Mouse (Mus musculus): Measurements from ENCODE around the gene 0610012G03Rik. TPM values are rescaled to one million over a fixed set of nuclear protein-coding genes. Genes with fewer than 3 reads are reported as not detected.

The 0610012G03Rik gene
- polyA plus RNA-seq, 1 experiment from 2014 or later: 115 TPM

GRCm38 (mm10) chr16:31905891-31906825 is 42.1 kb downstream of the 0610012G03Rik start:
- WGBS: 39% methylated on average over 20 of the region's 20 CpGs
- no peak overlapping the region; the same call in 1 of the 2 replicates for H3K9ac ChIP-seq (replicated peaks; ENCODE audit: low read length)
- H3K4me1 ChIP-seq (ENCODE audit: control insufficient read depth, insufficient read depth, low read length): peaks cover 9% of the 10 kb centered on the region
- H3K27ac ChIP-seq (replicated peaks; ENCODE audit: low read depth, low read length): 0 out of 2 replicates have a peak overlapping the region, but pooled peaks have one; percentile 20
- DNase-seq (peak; percentile 37), ATAC-seq (ENCODE audit: low FRiP score, low TSS enrichment) (no peak)
- no peaks in the 10 kb centered on the region for H3K27me3 ChIP-seq (ENCODE audit: control insufficient read depth, insufficient read depth, low read length)
- peak overlapping the region; percentile 41 for H3K4me2 ChIP-seq (ENCODE audit: low read length)
- H3K36me3 ChIP-seq (ENCODE audit: control insufficient read depth, insufficient read depth, low read length): no peaks in the 10 kb centered on the region
- H3K9me3 ChIP-seq (ENCODE audit: control insufficient read depth, low read length): no peaks in the 10 kb centered on the region
- no peak overlapping the region for H3K4me3 ChIP-seq (replicated peaks; ENCODE audit: low read depth, low read length)

GRCm38 (mm10) chr16:31905331-31905730 is 43.0 kb downstream of the 0610012G03Rik start:
- no peak overlapping the region for H3K4me3 ChIP-seq (replicated peaks; ENCODE audit: low read depth, low read length)
- no peak overlapping the region for H3K27ac ChIP-seq (replicated peaks; ENCODE audit: low read depth, low read length)
- WGBS: 78% methylated on average over 4 of the region's 4 CpGs
- H3K27me3 ChIP-seq (ENCODE audit: control insufficient read depth, insufficient read depth, low read length): no peaks in the 10 kb centered on the region
- H3K36me3 ChIP-seq (ENCODE audit: control insufficient read depth, insufficient read depth, low read length): no peaks in the 10 kb centered on the region
- peaks cover 9% of the 10 kb centered on the region for H3K4me1 ChIP-seq (ENCODE audit: control insufficient read depth, insufficient read depth, low read length)
- DNase-seq (no peak), ATAC-seq (ENCODE audit: low FRiP score, low TSS enrichment) (no peak)
- H3K4me2 ChIP-seq (ENCODE audit: low read length): no peak overlapping the region
- H3K9me3 ChIP-seq (ENCODE audit: control insufficient read depth, low read length): peaks cover under 1% of the 10 kb centered on the region; the same call in 1 of the 2 replicates
- no peak overlapping the region for H3K9ac ChIP-seq (replicated peaks; ENCODE audit: low read length)

- Histone ChIP-seq H3K4me3 (replicated peaks; ENCODE audit: low read depth, low read length) (no peak overlapping the region), H3K4me1 (ENCODE audit: control insufficient read depth, insufficient read depth, low read length) (peaks cover 14% of the 10 kb centered on the region), H3K27ac (replicated peaks; ENCODE audit: low read depth, low read length) (no peak overlapping the region), H3K27me3 (ENCODE audit: control insufficient read depth, insufficient read depth, low read length) (no peaks in the 10 kb centered on the region), H3K9ac (replicated peaks; ENCODE audit: low read length) (no peak overlapping the region), H3K36me3 (ENCODE audit: control insufficient read depth, insufficient read depth, low read length) (no peaks in the 10 kb centered on the region), H3K4me2 (ENCODE audit: low read length) (no peak overlapping the region), H3K9me3 (ENCODE audit: control insufficient read depth, low read length) (peaks cover 3% of the 10 kb centered on the region; the same call in 1 of the 2 replicates)
- 89% methylated on average over 8 of the region's 8 CpGs for WGBS
- no peak for ATAC-seq (ENCODE audit: low FRiP score, low TSS enrichment)
- DNase-seq: no peak
Observed at GRCm38 (mm10) chr16:31903239-31903638, 45.1 kb downstream of the 0610012G03Rik start.

- no peaks in the 10 kb centered on the region for H3K27me3 ChIP-seq (ENCODE audit: control insufficient read depth, insufficient read depth, low read length)
- no peak overlapping the region for H3K4me3 ChIP-seq (replicated peaks; ENCODE audit: low read depth, low read length)
- peaks cover 3% of the 10 kb centered on the region; the same call in 1 of the 2 replicates for H3K9me3 ChIP-seq (ENCODE audit: control insufficient read depth, low read length)
- 94% methylated on average over 1 of the region's 1 CpGs for WGBS
- H3K4me2 ChIP-seq (ENCODE audit: low read length): no peak overlapping the region
- peaks cover 26% of the 10 kb centered on the region for H3K4me1 ChIP-seq (ENCODE audit: control insufficient read depth, insufficient read depth, low read length)
- H3K9ac ChIP-seq (replicated peaks; ENCODE audit: low read length): no peak overlapping the region
- ATAC-seq (ENCODE audit: low FRiP score, low TSS enrichment) (no peak), DNase-seq (no peak)
- no peak overlapping the region for H3K27ac ChIP-seq (replicated peaks; ENCODE audit: low read depth, low read length)
- no peaks in the 10 kb centered on the region for H3K36me3 ChIP-seq (ENCODE audit: control insufficient read depth, insufficient read depth, low read length)
Observed at GRCm38 (mm10) chr16:31901886-31902285, 46.4 kb downstream of the 0610012G03Rik start.

- ATAC-seq (ENCODE audit: low FRiP score, low TSS enrichment): peak; percentile 64
- H3K27ac ChIP-seq (replicated peaks; ENCODE audit: low read depth, low read length): no peak overlapping the region; the same call in 1 of the 2 replicates
- 74% methylated on average over 18 of the region's 18 CpGs for WGBS
- no peak overlapping the region for H3K9ac ChIP-seq (replicated peaks; ENCODE audit: low read length)
- peak; percentile 70 for DNase-seq
- H3K4me3 ChIP-seq (replicated peaks; ENCODE audit: low read depth, low read length): no peak overlapping the region
- H3K36me3 ChIP-seq (ENCODE audit: control insufficient read depth, insufficient read depth, low read length): no peaks in the 10 kb centered on the region
- peaks cover 22% of the 10 kb centered on the region for H3K4me1 ChIP-seq (ENCODE audit: control insufficient read depth, insufficient read depth, low read length)
- H3K27me3 ChIP-seq (ENCODE audit: control insufficient read depth, insufficient read depth, low read length): no peaks in the 10 kb centered on the region
- no peak overlapping the region for H3K4me2 ChIP-seq (ENCODE audit: low read length)
- peaks cover 3% of the 10 kb centered on the region; the same call in 1 of the 2 replicates for H3K9me3 ChIP-seq (ENCODE audit: control insufficient read depth, low read length)
Observed at GRCm38 (mm10) chr16:31898546-31899326, 49.6 kb downstream of the 0610012G03Rik start.

Small RNA genes within 50 kb of the gene (microRNA-seq; reads per million reads assigned to microRNA genes)
- not detected for gene Gm26269

Other genes with a start within 250 kb of the 0610012G03Rik start
- gene Meltf, start 69.7 kb downstream of the 0610012G03Rik start, polyA plus RNA-seq (2014; fragmentation: Nextera tagmentation; extraction: Ambion mirVana): 0.17 and 0.22 TPM in 2 replicates
- 2.0 and 3.1 TPM in 2 replicates for gene Pigz, start 14.6 kb downstream of the 0610012G03Rik start, polyA plus RNA-seq (2014; fragmentation: Nextera tagmentation; extraction: Ambion mirVana)
- gene Ncbp2, start within 50 bp of the 0610012G03Rik start, polyA plus RNA-seq (2014; fragmentation: Nextera tagmentation; extraction: Ambion mirVana): 99.9 and 104 TPM in 2 replicates
- 11.8 and 12.1 TPM in 2 replicates for gene Senp5, start 54.8 kb upstream of the 0610012G03Rik start, polyA plus RNA-seq (2014; fragmentation: Nextera tagmentation; extraction: Ambion mirVana)
- gene Pak2, start 130.8 kb upstream of the 0610012G03Rik start, polyA plus RNA-seq (2014; fragmentation: Nextera tagmentation; extraction: Ambion mirVana): 38.7 and 47.2 TPM in 2 replicates
- gene Pigx, start 151.2 kb upstream of the 0610012G03Rik start, polyA plus RNA-seq (2014; fragmentation: Nextera tagmentation; extraction: Ambion mirVana): 119 and 125 TPM in 2 replicates
- gene Cep19, start 151.3 kb upstream of the 0610012G03Rik start, polyA plus RNA-seq (2014; fragmentation: Nextera tagmentation; extraction: Ambion mirVana): 47.5 and 50.9 TPM in 2 replicates
- gene Nrros, start 217.1 kb upstream of the 0610012G03Rik start, polyA plus RNA-seq (2014; fragmentation: Nextera tagmentation; extraction: Ambion mirVana): 3.4 and 8.7 TPM in 2 replicates
- not detected in 2 replicates for gene Bex6, start 231.3 kb upstream of the 0610012G03Rik start, polyA plus RNA-seq (2014; fragmentation: Nextera tagmentation; extraction: Ambion mirVana)